Mouse (Mus musculus): ENCODE data around the gene St3gal3. TPM values are rescaled to one million over a fixed set of nuclear protein-coding genes. Genes with fewer than 3 reads are reported as not detected.
A peak's percentile ranks its signal among the peaks of the same experiment; 100 is the strongest.

Gene St3gal3
- polyA plus RNA-seq, 1 experiment = 8.1 TPM

- H3K27ac ChIP-seq (ENCODE audit: insufficient read depth, low read depth, low read length) = no peak overlapping the region
- 28% methylated on average over 8 of the region's 8 CpGs for WGBS
- H3K27me3 ChIP-seq (ENCODE audit: control insufficient read depth, insufficient read depth, low read length) = no peaks in the 10 kb centered on the region
- peak overlapping the region; percentile 26 for H3K4me3 ChIP-seq (ENCODE audit: low read depth, low read length)
- H3K4me1 ChIP-seq (ENCODE audit: control insufficient read depth, insufficient read depth, insufficient read length, low read length) = peaks cover 5% of the 10 kb centered on the region
- H3K36me3 ChIP-seq (ENCODE audit: control insufficient read depth, insufficient read depth, low read length) = no peaks in the 10 kb centered on the region
- TF ChIP-seq CTCF (IDR thresholded peaks at IDR 0.05; ENCODE audit: extremely low read depth, insufficient read length, insufficient replicate concordance, low read depth, low read length) (no peak), POLR2A (IDR thresholded peaks at IDR 0.05; ENCODE audit: low read depth, low read length) (no peak)
Measured at GRCm38 (mm10) chr4:118054615-118055014, 80.1 kb downstream of the St3gal3 start.

GRCm38 (mm10) chr4:118053904-118054303 is 80.8 kb downstream of the St3gal3 start:
- Histone ChIP-seq H3K27ac (ENCODE audit: insufficient read depth, low read depth, low read length) (no peak overlapping the region), H3K4me3 (ENCODE audit: low read depth, low read length) (no peak overlapping the region), H3K36me3 (ENCODE audit: control insufficient read depth, insufficient read depth, low read length) (no peaks in the 10 kb centered on the region), H3K4me1 (ENCODE audit: control insufficient read depth, insufficient read depth, insufficient read length, low read length) (peaks cover 7% of the 10 kb centered on the region), H3K27me3 (ENCODE audit: control insufficient read depth, insufficient read depth, low read length) (no peaks in the 10 kb centered on the region)
- WGBS = 36% methylated on average over 6 of the region's 6 CpGs
- no peak for TF ChIP-seq POLR2A (IDR thresholded peaks at IDR 0.05; ENCODE audit: low read depth, low read length)
- no peak for TF ChIP-seq CTCF (IDR thresholded peaks at IDR 0.05; ENCODE audit: extremely low read depth, insufficient read length, insufficient replicate concordance, low read depth, low read length)

GRCm38 (mm10) chr4:118049606-118050302 is 85.0 kb downstream of the St3gal3 start:
- WGBS = 55% methylated on average over 12 of the region's 12 CpGs
- Histone ChIP-seq H3K27ac (ENCODE audit: insufficient read depth, low read depth, low read length) (peak overlapping the region; percentile 52; the same call in 1 of the 2 replicates), H3K27me3 (ENCODE audit: control insufficient read depth, insufficient read depth, low read length) (no peaks in the 10 kb centered on the region), H3K4me3 (ENCODE audit: low read depth, low read length) (no peak overlapping the region), H3K36me3 (ENCODE audit: control insufficient read depth, insufficient read depth, low read length) (no peaks in the 10 kb centered on the region), H3K4me1 (ENCODE audit: control insufficient read depth, insufficient read depth, insufficient read length, low read length) (peaks cover 7% of the 10 kb centered on the region)
- TF ChIP-seq CTCF (IDR thresholded peaks at IDR 0.05; ENCODE audit: extremely low read depth, insufficient read length, insufficient replicate concordance, low read depth, low read length) (no peak), POLR2A (IDR thresholded peaks at IDR 0.05; ENCODE audit: low read depth, low read length) (no peak)

GRCm38 (mm10) chr4:118044510-118044909 is 90.2 kb downstream of the St3gal3 start:
- H3K27ac ChIP-seq (ENCODE audit: insufficient read depth, low read depth, low read length) = no peak overlapping the region
- TF ChIP-seq CTCF (IDR thresholded peaks at IDR 0.05; ENCODE audit: extremely low read depth, insufficient read length, insufficient replicate concordance, low read depth, low read length) = no peak
- TF ChIP-seq POLR2A (IDR thresholded peaks at IDR 0.05; ENCODE audit: low read depth, low read length) = no peak
- no peaks in the 10 kb centered on the region for H3K36me3 ChIP-seq (ENCODE audit: control insufficient read depth, insufficient read depth, low read length)
- peaks cover 2% of the 10 kb centered on the region for H3K4me1 ChIP-seq (ENCODE audit: control insufficient read depth, insufficient read depth, insufficient read length, low read length)
- H3K4me3 ChIP-seq (ENCODE audit: low read depth, low read length) = no peak overlapping the region
- WGBS = 69% methylated on average over 9 of the region's 9 CpGs
- H3K27me3 ChIP-seq (ENCODE audit: control insufficient read depth, insufficient read depth, low read length) = no peaks in the 10 kb centered on the region

- Histone ChIP-seq H3K27me3 (ENCODE audit: control insufficient read depth, insufficient read depth, low read length) (no peaks in the 10 kb centered on the region), H3K27ac (ENCODE audit: insufficient read depth, low read depth, low read length) (no peak overlapping the region), H3K4me3 (ENCODE audit: low read depth, low read length) (no peak overlapping the region), H3K4me1 (ENCODE audit: control insufficient read depth, insufficient read depth, insufficient read length, low read length) (no peaks in the 10 kb centered on the region), H3K36me3 (ENCODE audit: control insufficient read depth, insufficient read depth, low read length) (no peaks in the 10 kb centered on the region)
- 92% methylated on average over 8 of the region's 8 CpGs for WGBS
- TF ChIP-seq POLR2A (IDR thresholded peaks at IDR 0.05; ENCODE audit: low read depth, low read length) (no peak), CTCF (IDR thresholded peaks at IDR 0.05; ENCODE audit: extremely low read depth, insufficient read length, insufficient replicate concordance, low read depth, low read length) (no peak)
Measured at GRCm38 (mm10) chr4:118043331-118044002, 91.2 kb downstream of the St3gal3 start.

- WGBS = 69% methylated on average over 7 of the region's 7 CpGs
- H3K36me3 ChIP-seq (ENCODE audit: control insufficient read depth, insufficient read depth, low read length) = no peaks in the 10 kb centered on the region
- H3K27ac ChIP-seq (ENCODE audit: insufficient read depth, low read depth, low read length) = no peak overlapping the region
- no peaks in the 10 kb centered on the region for H3K27me3 ChIP-seq (ENCODE audit: control insufficient read depth, insufficient read depth, low read length)
- no peaks in the 10 kb centered on the region for H3K4me1 ChIP-seq (ENCODE audit: control insufficient read depth, insufficient read depth, insufficient read length, low read length)
- no peak overlapping the region for H3K4me3 ChIP-seq (ENCODE audit: low read depth, low read length)
- no peak for TF ChIP-seq POLR2A (IDR thresholded peaks at IDR 0.05; ENCODE audit: low read depth, low read length)
- no peak for TF ChIP-seq CTCF (IDR thresholded peaks at IDR 0.05; ENCODE audit: extremely low read depth, insufficient read length, insufficient replicate concordance, low read depth, low read length)
Measured at GRCm38 (mm10) chr4:118042671-118043320, 91.9 kb downstream of the St3gal3 start.

GRCm38 (mm10) chr4:118041145-118041544 is 93.6 kb downstream of the St3gal3 start:
- Histone ChIP-seq H3K36me3 (ENCODE audit: control insufficient read depth, insufficient read depth, low read length) (no peaks in the 10 kb centered on the region), H3K27me3 (ENCODE audit: control insufficient read depth, insufficient read depth, low read length) (no peaks in the 10 kb centered on the region), H3K27ac (ENCODE audit: insufficient read depth, low read depth, low read length) (no peak overlapping the region), H3K4me3 (ENCODE audit: low read depth, low read length) (no peak overlapping the region), H3K4me1 (ENCODE audit: control insufficient read depth, insufficient read depth, insufficient read length, low read length) (no peaks in the 10 kb centered on the region)
- TF ChIP-seq CTCF (IDR thresholded peaks at IDR 0.05; ENCODE audit: extremely low read depth, insufficient read length, insufficient replicate concordance, low read depth, low read length) (no peak), POLR2A (IDR thresholded peaks at IDR 0.05; ENCODE audit: low read depth, low read length) (no peak)
- WGBS = 75% methylated on average over 9 of the region's 9 CpGs
